Mouse (Mus musculus): ENCODE results near the gene Ube2u.

GRCm38 (mm10) chr4:100524741-100525140 is 46.1 kb downstream of the Ube2u start:
- TF ChIP-seq EP300 (IDR thresholded peaks at IDR 0.05; ENCODE audit: low read depth) (no peak), CTCF (IDR thresholded peaks at IDR 0.05; ENCODE audit: low read depth) (no peak)

Data from liver, embryonic 14.5 days (tissue).